Mouse (Mus musculus) layer of hippocampus, adult 9-11 months (tissue): ENCODE data around the gene Myo1h.
A peak's percentile ranks its signal among the peaks of the same experiment; 100 is the strongest.

Experiments used
- DNase-seq: peaks from one replicate; pipeline ENCODE4 v3.0.0; 2022

Myo1h gene

GRCm38 (mm10) chr5:114360968-114361367, 72.0 kb downstream of the Myo1h start:
- no peak for DNase-seq

GRCm38 (mm10) chr5:114365043-114365752, 76.2 kb downstream of the Myo1h start:
- no peak for DNase-seq

- DNase-seq: no peak
Observed at GRCm38 (mm10) chr5:114368121-114368520, 79.2 kb downstream of the Myo1h start.

GRCm38 (mm10) chr5:114368803-114369496, 80.0 kb downstream of the Myo1h start:
- DNase-seq: no peak

GRCm38 (mm10) chr5:114369921-114370320, 81.0 kb downstream of the Myo1h start:
- DNase-seq: no peak

- peak; percentile 16 for DNase-seq
Observed at GRCm38 (mm10) chr5:114370371-114370776, 81.4 kb downstream of the Myo1h start.

- no peak for DNase-seq
Observed at GRCm38 (mm10) chr5:114371331-114371730, 82.4 kb downstream of the Myo1h start.

- no peak for DNase-seq
Observed at GRCm38 (mm10) chr5:114371731-114372473, 82.9 kb downstream of the Myo1h start.

GRCm38 (mm10) chr5:114372565-114372964, 83.6 kb downstream of the Myo1h start:
- no peak for DNase-seq

GRCm38 (mm10) chr5:114373174-114373573, 84.2 kb downstream of the Myo1h start:
- no peak for DNase-seq

GRCm38 (mm10) chr5:114373581-114373980, 84.6 kb downstream of the Myo1h start:
- no peak for DNase-seq

- no peak for DNase-seq
Observed at GRCm38 (mm10) chr5:114374409-114375213, 85.6 kb downstream of the Myo1h start.

GRCm38 (mm10) chr5:114378177-114378920, 89.4 kb downstream of the Myo1h start:
- no peak for DNase-seq

- DNase-seq: no peak
Observed at GRCm38 (mm10) chr5:114378936-114379335, 90.0 kb downstream of the Myo1h start.

- DNase-seq: no peak
Observed at GRCm38 (mm10) chr5:114379763-114380162, 90.8 kb downstream of the Myo1h start.

- peak; percentile 80 for DNase-seq
Observed at GRCm38 (mm10) chr5:114380209-114381012, 91.4 kb downstream of the Myo1h start, which contains the start of the genes Kctd10 and Ube3b. Kctd10 (minus strand) TSS chr5:114380508. Ube3b (plus strand) TSS chr5:114380607.

- DNase-seq: no peak
Observed at GRCm38 (mm10) chr5:114381013-114381351, 92.0 kb downstream of the Myo1h start.

- no peak for DNase-seq
Observed at GRCm38 (mm10) chr5:114383184-114383904, 94.4 kb downstream of the Myo1h start.

- no peak for DNase-seq
Observed at GRCm38 (mm10) chr5:114384448-114384847, 95.5 kb downstream of the Myo1h start.

- DNase-seq: no peak
Observed at GRCm38 (mm10) chr5:114393169-114393568, 104.2 kb downstream of the Myo1h start.
